Mouse (Mus musculus): ENCODE measurements around the gene Ptges2.

DNA sequence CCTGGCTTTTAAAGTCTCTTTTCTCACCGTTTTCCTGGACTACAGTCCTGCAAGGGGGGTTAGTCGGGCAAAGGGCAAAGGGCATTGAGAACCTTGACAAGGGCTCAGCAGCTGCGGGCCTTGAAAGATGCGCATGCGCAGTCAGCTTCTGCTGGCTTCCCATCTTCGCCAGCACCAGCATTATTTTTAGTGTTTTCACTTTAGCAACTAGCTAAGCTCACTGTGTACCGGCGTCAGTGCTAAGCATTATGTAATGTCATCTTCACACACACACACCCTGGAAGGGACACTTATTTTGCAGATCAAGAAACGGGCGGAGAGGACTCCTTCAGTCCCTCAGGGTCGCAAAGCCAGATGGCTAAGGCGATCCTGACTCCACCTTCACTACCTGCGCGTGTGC is 35.0 kb upstream of the Ptges2 start:
- no peak for TF ChIP-seq POU5F1 (IDR thresholded peaks at IDR 0.05; ENCODE audit: borderline replicate concordance, low read length)
- no peak for TF ChIP-seq CTCF (conservative IDR thresholded peaks at IDR 0.05; ENCODE audit: low read length)

Measured in E14TG2a.4 (cell line).